Mouse (Mus musculus) CD8-positive naive resting alpha-beta T cell, adult 2 months (primary cell): ENCODE measurements around the gene Tmem259.
A peak's percentile ranks its signal among the peaks of the same experiment; 100 is the strongest.

ENCODE experiments used
- DNase-seq, 2 experiments: peaks; one replicate each; pipeline ENCODE4 v3.0.0; 2022; ENCODE audit warnings: low read depth in 2 of 2, low spot score in 2 of 2

Tmem259 gene

DNA sequence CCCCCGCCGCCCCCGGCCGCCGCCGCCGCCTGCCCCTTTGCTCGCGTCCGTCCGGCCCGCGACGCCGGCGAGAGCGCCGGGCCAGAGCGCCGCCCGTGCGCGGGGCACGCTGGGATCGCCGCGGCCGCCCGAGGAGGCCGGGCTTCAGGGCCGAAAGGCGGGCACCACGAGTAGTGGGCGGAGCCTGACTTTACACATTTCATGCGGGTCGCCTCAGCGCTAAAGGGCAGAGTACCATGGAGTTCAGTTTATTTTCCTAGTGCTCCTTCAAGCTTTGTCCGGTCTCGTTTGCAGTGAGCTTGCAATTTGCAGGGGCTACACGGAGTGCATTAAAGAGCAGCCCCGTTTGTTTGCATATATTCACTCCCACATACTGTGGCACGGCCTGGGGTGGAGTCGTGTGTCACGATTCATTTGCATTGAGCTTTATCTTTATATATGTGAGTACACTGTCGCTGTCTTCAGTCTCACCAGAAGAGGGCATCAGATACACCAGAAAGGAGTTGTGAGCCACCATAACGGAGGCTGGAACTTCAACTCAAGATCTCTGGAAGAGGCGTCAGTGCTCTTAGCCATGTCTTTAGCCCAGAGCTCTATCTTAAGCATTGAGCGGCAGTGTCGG lies at the start of gene Tmem259:
Gene Tmem259, minus strand, starts transcription at position 136 of the 622 bp plus-strand sequence.
- peak; percentile 71 to 80 for DNase-seq

DNA sequence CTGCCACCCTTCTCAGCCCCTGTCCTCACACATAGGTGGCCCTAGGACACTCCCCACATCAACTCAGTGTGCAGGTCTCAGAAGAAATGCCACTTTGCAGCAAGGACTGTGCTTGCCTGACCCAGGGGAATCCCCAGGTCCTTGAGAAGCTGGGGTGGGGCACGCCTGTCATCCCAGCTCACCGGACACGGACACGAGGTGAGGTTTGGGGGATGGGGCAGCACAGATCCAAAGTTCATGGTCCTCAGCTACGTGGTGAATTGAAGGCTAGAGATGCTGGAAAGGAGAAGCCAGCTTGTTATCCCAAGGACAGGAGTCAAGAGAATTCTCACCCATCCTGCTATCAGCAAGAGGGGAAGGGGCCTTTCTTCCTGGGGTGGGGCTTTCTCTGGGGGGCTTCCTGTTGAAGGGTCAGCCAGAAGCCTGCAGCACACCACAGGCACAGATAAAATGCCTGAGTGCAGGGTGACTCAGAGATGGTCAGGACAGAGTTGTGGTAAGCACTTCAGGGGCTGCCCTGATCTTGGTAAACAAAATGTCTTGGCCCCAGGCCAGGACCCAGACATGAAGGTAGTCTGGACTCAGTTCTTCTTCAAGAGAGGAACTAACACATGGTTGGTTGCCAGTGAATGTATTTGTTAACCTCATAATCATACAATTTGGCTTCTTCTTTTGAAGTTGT lies 48.8 kb upstream of the Tmem259 start:
- DNase-seq: peak; percentile 48 to 66

DNA sequence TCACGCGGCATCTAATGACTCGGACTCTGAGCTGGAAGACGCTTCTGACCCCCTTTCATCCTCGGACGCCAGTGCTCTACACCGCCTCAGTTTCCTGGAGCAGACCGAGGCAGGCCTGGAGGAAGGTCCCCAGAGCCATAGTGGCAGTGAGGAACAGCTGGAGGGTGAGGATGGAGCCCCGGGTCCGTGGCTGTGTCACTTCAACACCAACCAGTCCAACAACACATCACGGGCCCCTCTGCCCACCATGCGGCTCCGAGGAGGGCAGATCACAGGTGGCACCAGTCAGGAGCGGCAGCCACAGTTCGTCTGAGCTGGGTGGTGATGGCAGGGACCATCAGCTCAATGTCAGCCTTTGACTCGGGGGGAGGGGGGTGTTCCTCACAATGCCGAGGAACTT lies 46.6 kb upstream of the Tmem259 start:
- DNase-seq: no peak

DNA sequence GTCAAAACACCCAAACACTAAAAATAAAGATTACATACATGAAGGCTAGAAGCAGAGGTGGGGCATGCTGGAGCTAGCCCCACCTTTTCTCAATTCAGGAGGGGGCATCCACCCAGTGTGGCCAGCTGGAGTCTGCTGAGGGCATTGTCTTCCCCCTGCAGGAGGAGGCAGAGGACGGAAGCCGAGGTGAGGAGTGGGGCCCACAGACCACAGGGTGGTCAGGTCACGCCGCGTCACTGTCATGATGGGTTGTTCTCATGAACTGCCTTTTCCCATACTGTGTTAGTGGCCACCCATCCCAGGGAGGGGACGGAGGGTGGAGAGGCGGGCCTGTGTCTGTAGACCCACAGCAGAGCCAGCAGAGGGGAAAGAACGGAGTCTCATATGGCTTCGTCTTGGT lies 46.1 kb upstream of the Tmem259 start:
- no peak for DNase-seq

DNA sequence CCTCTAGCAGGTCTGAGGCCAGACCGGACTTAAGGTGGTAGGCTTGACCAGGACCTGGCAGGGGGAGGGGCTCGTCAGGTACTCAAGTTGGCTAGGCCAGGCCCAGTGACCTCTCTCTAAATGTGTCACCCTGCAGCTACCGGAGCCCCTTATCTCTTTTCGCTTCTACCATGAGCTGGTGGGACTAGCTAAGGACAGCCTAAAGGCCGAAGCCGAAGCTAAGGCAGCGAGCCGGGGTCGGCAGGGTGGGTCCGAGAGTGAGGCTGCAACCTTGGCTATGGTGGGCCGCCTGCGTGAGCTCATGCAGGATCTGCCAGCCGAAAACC lies 44.4 kb upstream of the Tmem259 start:
- DNase-seq: no peak

DNA sequence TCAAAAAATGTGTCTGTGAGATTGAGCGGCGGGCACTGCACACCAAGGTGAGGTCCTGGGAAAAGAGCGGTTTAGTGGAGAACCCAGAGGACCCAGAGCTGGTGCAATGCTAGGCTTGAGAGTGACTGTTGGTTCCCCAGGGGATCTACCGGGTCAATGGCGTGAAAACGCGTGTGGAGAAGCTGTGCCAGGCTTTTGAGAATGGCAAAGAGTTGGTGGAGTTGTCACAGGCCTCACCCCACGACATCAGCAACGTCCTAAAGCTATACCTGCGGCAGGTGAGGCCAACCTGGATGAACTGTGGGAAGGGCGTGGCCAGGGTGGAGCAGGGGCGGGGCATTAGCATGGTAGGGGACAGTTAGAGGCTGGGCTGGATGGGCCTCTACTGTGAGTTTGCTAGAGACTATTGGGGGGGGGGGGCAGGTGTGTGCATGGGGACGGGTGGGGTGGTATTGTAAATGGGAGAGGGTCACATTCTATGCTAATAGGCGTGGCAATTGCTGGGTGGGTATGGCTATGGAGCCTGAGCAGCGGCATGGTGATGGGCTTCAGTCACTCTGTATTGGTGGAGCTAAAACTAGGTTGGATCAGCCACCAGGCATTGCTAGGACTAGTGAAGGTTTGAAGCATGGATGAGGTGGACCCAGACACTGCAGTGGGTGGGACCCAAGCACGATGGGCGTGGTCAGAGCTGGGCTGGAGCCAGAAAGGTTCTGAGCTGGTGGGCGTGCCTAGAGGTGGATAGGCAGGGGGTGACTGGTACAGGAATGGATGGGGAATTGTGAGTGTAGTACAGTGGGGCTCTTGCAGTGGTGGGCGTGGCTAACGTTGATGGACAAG lies 43.8 kb upstream of the Tmem259 start:
- DNase-seq: no peak

DNA sequence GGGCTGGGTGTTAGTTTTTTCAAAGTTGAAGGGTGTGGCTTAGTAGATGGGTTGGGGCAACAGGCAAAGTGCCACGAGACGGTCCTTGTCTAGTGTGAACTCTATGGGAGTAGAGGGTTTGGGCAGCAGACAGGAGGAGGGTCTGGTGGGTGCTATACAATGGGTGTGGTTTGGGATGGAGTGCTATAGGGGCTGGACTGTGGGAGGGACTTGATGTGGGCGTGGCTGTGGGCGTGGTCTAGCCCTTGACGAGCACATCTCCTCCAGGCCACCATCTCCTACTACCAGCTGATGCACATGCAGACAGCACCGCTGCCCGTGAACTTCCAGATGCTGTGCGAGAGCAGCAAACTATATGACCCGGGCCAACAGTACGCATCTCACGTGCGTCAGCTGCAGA lies 41.8 kb upstream of the Tmem259 start:
- DNase-seq: no peak

DNA sequence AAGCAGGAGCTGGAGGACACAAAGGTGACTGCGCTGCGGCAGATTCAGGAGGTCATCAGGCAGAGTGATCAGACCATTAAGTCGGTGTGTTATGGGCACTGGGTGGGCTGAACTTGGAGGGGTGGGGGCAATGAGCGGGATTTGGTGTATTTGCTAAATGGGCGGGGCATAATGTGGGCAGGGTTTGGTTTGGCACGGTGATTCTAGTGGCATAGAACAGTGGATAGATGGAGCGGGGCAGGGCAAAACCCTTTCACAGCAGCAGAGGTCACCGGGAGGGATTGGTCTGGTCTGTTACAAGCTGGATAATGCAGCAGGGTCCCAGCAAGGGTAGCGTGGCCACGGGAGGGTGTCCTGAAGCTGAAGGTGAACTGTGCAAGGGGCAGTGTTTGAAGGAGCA lies 41.3 kb upstream of the Tmem259 start:
- DNase-seq: no peak

DNA sequence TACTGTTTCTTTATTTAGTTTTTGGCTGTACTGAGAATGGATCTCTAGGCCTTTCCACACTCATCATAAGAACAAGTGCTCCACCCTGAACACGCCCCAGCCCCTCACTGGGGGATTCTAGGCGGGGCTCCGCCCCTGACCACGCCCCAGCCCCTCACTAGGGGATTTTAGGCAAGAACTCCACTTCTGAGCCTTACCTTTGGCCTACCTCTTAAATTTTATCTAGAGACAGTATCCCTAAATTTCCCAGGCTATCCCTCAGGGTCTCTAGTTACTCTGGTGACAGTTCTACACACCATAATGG lies 40.9 kb upstream of the Tmem259 start:
- no peak for DNase-seq

DNA sequence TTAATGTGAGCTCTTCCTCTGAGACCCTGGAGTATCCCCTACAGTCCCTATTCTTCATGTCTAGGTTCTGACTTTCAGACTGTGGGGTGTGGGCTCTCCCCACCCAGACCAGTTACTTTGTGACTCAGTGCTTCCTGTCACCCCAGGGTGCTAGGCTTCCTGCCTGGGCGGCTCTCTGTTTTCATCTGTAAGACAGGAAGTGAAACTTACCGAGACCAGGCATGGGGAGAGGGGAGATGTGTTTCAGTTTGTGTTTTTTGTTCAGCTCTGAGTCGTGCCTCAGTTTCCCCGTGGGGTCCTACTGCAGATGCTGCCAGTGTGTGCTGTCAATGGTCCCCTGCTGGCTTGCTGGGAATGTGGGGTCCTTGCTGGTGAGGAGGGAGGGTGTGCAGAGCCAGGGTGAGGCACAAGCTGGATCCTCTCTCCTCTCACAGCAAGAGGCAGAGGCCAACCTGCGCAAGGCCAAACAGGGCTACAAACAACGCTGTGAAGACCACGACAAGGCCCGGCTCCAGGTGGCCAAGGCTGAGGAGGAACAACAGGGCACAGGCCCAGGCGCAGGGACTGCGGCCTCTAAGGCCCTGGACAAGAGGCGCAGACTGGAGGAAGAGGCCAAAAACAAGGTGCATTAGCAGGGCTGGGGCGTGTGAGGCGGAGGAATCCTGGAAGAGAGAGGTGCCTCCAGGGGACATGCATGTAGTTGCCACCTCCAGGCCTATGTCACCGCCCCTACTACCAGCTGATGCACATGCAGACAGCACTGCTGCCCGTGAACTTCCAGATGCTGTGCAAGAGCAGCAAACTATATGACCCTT lies 40.3 kb upstream of the Tmem259 start:
- peak; percentile 69 to 80 for DNase-seq

DNA sequence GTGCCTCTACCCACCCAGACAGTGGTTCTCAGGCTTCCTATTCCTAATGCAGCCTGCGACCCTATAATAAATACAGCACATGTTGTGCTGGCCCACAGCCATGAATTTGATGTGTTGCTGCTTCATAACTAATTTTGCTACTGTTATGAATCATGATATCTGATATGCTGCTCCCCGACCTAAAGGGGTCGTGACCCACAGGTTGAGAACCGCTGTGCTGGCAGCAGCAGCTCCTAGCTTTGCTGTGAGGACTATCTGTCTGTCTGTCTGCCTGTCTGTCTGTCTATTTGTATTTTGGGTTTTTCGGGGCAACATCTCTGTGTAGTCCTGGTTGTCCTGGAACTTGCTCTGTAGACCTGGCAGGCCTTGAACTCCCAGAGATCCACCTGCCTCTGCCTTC lies 39.6 kb upstream of the Tmem259 start:
- no peak for DNase-seq

DNA sequence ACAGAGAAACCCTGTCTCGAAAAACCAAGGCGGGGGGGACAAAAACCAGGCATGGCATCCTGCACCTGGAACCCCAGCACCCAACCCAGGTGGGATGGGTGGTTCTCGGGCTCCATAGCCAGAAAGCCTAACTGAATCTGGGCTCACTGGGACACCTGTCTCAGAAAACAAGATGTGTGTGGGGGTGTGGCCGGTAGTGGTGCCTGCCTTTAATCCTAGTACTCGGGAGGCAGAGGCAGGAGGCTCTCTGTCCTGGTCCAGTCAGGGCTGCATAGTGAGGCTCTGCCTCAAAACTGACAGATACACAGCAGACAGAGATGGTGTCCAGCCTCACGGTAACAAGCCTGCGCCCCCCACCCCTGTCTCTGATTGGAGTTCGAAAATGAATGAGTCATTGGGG lies 38.7 kb upstream of the Tmem259 start:
- no peak for DNase-seq

DNA sequence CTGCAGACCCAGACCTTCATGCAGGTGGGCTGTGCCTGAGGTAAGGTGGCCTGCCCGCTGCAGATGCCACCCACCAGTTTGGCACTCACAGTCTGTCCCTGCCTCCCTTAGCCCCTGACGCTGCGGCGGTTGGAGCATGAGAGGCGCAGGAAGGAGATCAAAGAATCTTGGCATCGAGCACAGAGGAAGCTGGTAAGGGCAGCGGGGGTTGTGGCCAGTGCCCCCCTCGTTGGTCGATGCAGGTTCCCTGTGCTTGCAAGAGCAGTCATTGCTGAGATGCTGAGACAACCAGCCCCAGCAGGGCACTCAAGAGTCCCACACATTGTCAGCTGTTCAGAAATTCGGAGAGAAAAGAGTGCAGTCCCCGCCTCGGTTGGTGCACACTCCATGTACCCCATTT lies 38.0 kb upstream of the Tmem259 start:
- DNase-seq: peak; percentile 48 to 57

DNA sequence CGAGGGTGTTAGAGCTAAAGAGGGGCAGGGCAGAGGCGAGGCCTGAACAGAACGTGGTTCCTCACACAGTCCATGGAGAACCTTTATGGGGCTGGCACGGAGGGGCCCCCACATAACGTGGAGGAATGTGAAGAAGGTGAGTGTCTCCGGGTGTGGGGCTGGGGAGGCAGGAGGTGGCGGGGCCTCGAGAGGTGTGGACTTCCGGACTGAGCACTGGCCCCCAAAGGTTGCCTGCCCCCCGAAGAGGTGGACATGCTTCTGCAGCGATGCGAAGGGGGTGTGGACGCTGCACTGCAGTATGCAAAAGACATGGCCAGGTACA lies 37.2 kb upstream of the Tmem259 start:
- DNase-seq: no peak

DNA sequence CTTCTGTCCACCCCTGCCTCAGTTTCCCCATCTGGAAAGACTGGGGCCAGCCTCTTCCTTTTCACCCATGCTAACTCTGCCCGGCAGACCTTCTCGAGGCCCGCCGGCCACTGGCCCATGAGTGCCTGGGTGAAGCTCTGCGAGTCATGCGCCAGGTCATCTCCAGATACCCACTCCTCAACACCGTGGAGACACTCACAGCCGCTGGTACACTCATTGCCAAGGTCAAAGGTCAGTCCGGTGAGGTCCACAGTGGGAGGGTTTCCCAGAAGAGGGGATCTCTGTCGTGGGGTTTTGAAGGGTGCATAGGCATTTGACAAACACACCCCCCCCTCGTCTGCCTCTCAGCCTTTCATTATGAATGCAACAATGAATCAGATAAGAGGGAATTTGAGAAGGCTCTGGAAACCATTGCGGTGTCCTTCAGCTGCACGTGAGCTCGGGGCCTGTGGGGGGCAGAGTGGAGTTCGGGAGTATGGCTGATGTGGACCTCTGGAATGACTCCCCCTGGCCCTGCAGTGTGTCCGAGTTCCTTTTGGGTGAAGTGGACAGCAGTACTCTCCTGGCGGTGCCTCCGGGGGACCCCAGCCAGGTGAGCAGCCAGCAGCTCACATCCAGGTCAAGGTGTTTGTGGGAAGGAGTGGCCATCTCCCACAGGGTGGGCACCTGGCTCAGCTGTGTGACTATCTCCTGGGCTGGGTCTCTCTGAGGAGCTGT lies 36.6 kb upstream of the Tmem259 start:
- DNase-seq: no peak

DNA sequence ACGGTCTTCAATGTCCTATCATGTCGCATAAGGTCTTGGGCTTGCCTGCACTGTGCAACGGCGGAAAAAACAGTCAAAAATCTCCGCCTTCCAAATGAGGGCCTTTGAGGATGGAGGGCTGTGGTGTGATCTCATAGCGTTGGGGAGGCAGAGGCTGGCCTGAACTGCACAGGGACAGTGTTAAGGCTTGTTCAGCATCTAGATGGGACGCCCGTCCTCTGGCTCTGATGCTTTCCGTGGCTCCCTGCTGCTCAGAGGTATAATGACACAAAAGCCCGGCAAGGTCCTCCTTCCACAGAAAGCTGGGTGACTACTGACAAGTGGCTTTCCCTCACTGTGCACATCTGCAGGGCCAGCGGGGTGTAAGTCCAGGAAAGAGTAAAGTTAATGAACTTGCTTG lies 36.1 kb upstream of the Tmem259 start:
- DNase-seq: no peak

DNA sequence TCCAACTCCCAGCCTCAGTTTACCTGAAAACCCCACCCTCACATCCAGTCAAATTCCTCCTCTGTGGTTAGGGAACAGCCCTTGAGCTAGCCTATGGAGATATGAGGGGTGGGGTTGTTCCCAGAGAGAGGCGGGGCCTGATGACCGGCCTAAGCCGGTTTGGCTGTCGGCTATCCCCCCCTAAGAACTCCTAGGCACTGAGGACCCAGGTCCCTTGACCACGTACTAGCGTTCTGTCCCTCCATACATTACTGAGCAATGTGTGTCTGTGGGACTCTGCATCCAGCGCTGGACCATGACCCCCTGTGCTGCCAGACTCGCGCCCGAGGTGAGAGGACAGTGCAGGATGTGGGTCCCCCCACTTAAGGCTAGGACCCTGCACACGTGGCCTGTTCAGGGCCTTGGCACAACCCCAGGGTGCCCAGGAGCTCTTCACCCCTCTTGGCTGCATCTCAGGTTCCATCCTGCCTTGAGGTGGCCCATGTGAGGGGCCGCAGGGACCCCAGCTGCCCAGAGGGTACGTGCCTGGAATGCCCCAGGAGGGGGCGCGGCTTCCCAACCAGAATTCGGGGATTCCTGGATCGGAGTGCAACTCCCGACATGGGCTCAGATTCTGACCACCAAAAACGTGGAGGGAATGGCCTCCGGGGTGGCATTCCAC lies 35.5 kb upstream of the Tmem259 start:
- DNase-seq: no peak

DNA sequence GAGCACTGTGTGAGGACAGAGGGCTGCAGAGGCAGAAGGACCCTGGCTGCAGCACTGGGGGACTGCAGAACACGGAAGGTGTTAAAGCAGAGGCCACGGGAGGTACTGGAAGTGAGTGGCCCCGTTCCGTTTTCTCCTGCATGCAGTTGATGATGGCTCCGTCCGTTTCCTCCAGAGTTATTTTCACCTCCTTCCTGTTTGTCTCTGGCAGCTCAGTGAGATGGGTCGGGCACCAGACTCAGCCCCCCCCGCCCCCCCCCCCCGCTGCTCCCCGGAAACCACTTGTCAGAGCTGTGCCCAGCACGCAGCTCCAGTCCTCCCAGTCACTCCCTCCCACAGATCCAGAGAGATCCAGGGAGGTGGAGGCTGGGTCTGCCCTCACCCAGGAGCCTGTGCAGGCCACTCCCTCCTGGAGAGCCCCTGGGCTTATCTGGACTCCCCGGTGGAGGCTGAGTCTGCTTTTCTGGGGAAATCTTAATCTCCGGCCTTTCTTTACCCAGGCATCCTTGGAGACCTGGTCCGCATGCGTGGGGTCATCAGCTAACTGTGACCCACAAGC lies 34.7 kb upstream of the Tmem259 start:
- peak in 1 of 2 experiments; percentile 52 for DNase-seq

DNA sequence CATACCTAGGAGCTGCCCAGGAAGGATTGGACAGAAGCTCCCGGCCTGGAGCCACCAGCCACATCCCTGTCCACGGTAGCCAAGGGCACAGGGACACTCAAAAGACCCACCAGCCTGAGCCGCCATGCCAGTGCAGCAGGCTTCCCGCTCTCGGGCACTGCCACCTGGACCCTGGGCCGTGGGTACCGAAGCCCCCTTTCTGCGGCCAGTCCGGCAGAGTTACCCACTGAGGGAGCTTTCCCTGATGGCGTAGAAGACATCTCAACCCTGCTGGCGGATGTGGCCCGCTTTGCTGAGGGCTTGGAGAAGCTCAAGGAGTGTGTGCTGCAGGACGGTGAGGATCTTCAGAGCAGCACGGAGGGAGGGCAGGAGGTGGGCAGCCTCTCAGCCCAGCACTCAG lies 33.6 kb upstream of the Tmem259 start:
- no peak for DNase-seq

DNA sequence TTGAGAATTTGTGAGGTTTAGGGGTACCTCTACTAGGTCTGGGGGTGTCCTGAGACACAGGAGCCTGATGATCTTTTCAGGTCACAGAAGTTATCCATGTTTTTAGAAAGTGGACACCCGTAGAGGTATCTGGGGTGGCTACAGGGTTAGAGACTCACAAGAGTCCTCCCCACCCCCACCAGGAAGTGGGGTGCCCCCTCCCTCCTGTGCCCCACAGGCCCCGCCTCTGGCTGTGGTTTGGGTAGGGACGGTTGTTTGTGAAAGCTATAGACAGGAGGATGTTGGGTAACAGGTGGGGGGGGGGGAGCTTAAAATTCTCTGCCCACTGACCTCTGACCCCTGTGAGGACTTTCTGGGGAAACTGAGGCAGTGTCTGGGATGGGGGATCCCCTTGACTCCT lies 33.2 kb upstream of the Tmem259 start:
- DNase-seq: peak; percentile 84 to 93
